Mouse (Mus musculus) lung, embryonic 16.5 days (tissue): Measurements from ENCODE around the gene Thap3. TPM values are rescaled to one million over a fixed set of nuclear protein-coding genes. Genes with fewer than 3 reads are reported as not detected.

ENCODE experiments used
- ATAC-seq: fragments of 200-750 bp; cut with Nextera tagmentation; 2 replicates; pipeline ENCODE4 v1.8.0; 2017; ENCODE audit warnings: low read depth, mild to moderate bottlenecking, moderate library complexity
- H3K27ac ChIP-seq: fragments of 300-500 bp; sonication (generic); 2 replicates; pipeline ENCODE4 v1.5.1; 2014; ENCODE audit warnings: mild to moderate bottlenecking, control low read depth, low read length
- H3K27me3 ChIP-seq: fragments of 300-500 bp; sonication (generic); 2 replicates; pipeline ENCODE4 v1.6.1; 2014; ENCODE audit warnings: low read depth, low read length, mixed read lengths; ENCODE audit not compliant: control insufficient read depth, insufficient read depth
- H3K36me3 ChIP-seq: fragments of 300-500 bp; sonication (generic); 2 replicates; pipeline ENCODE4 v1.6.1; 2014; ENCODE audit warnings: low read length; ENCODE audit not compliant: control insufficient read depth, insufficient read depth
- H3K4me1 ChIP-seq: fragments of 300-500 bp; sonication (generic); replicated peaks from 2 replicates; pipeline ENCODE4 v1.6.1; 2014; ENCODE audit warnings: low read length, mixed read lengths; ENCODE audit not compliant: control insufficient read depth, insufficient read depth
- H3K4me2 ChIP-seq: fragments of 300-500 bp; sonication (generic); 2 replicates; pipeline ENCODE4 v1.6.1; 2014; ENCODE audit warnings: low read depth, low read length, control low read depth
- H3K4me3 ChIP-seq: fragments of 300-500 bp; sonication (generic); 2 replicates; pipeline ENCODE4 v1.5.1; 2014; ENCODE audit warnings: mild to moderate bottlenecking, low read length, control low read depth
- H3K9ac ChIP-seq: fragments of 300-500 bp; sonication (generic); 2 replicates; pipeline ENCODE4 v1.6.1; 2014; ENCODE audit warnings: low read length, control low read depth
- H3K9me3 ChIP-seq: fragments of 300-500 bp; sonication (generic); 2 replicates; pipeline ENCODE4 v1.6.1; 2016; ENCODE audit warnings: low read length; ENCODE audit not compliant: control insufficient read depth
- WGBS: fragments of 180-500 bp; shearing (Covaris S2); extraction: QIAGEN DNeasy Blood & Tissue Kit; methylation state at CpG from one replicate; pipeline ENCODE4 v1.1.7; 2014; 5-methylcytosine and 5-hydroxymethylcytosine counted together
- polyA plus RNA-seq: library from polyadenylated mRNA; unstranded; fragments of >200 nt; fragmentation: Nextera tagmentation; extraction: Ambion mirVana; gene quantifications from 2 replicates; pipeline ENCODE4 v1.2.1, GENCODE M21; 2015

The Thap3 gene
- polyA plus RNA-seq, 1 experiment from 2014 or later, result 37.5 TPM

DNA sequence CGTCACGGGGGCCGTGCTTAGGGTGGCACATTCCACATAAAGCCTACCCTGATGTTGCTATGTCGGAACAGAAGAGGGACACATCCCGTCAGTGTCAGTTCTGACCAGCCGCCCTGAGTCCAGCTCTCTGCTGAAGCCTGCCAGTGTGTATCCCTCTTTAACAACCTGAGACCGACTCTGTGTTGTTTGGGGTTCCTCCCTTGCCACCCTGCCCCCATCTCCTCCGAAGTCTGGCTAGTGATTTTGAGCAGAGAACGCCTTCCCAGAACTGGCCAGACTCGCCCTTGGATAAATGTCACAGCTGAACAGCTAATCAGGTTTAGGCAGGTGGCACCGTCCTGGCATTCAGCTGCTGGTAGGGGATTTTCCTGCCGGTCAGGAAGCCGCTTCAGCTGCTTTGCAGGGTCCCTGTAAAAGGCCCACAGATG, 21.9 kb upstream of the Thap3 start:
- Histone ChIP-seq H3K27me3 (no peaks in the 10 kb centered on the region), H3K4me1 (peaks cover 36% of the 10 kb centered on the region), H3K4me3 (peak overlapping the region; percentile 79), H3K27ac (peak overlapping the region; percentile 96), H3K4me2 (peak overlapping the region; percentile 95), H3K9ac (peak overlapping the region; percentile 77), H3K36me3 (peaks cover 19% of the 10 kb centered on the region), H3K9me3 (no peaks in the 10 kb centered on the region)
- 10% methylated on average over 13 of the region's 13 CpGs for WGBS
- ATAC-seq, result no peak

DNA sequence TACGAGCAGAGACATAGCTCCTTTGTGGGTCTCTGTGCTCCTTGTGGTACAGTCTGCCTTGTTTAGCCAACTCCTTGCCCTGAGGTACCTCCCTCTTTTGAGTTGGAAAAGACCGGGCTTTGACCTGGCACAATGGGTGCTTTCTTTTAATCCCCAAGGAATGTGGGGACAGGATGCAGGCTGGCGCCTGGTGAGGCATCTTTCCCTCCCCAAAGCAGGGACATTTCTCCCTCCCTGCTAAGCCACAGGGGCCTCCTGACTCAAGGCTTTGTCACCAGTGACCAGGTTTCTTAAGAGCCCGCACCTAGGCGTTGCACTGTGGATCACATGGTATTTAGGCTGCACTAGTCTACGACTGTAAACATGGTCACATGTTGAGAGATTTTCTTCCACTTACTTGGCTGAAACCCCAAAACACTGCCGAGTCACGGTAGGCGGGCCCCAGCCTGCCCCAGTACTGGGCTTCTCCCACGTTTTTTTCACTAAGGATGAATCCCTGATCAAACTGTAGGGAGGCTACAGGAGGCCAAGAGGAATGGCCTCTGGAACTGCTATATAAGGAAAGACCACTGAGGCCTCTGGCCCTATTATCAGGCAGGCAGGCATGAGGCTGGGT, 21.4 kb upstream of the Thap3 start:
- H3K9me3 ChIP-seq, result no peaks in the 10 kb centered on the region
- H3K4me2 ChIP-seq, result peak overlapping the region; percentile 95
- ATAC-seq, result peak; percentile 5; the same call in 1 of the 2 replicates
- peak overlapping the region; percentile 77 for H3K9ac ChIP-seq
- WGBS, result 2% methylated on average over 10 of the region's 10 CpGs
- H3K36me3 ChIP-seq, result peaks cover 15% of the 10 kb centered on the region
- no peaks in the 10 kb centered on the region for H3K27me3 ChIP-seq
- H3K27ac ChIP-seq, result peak overlapping the region; percentile 96
- H3K4me1 ChIP-seq, result peaks cover 36% of the 10 kb centered on the region
- H3K4me3 ChIP-seq, result peak overlapping the region; percentile 79

DNA sequence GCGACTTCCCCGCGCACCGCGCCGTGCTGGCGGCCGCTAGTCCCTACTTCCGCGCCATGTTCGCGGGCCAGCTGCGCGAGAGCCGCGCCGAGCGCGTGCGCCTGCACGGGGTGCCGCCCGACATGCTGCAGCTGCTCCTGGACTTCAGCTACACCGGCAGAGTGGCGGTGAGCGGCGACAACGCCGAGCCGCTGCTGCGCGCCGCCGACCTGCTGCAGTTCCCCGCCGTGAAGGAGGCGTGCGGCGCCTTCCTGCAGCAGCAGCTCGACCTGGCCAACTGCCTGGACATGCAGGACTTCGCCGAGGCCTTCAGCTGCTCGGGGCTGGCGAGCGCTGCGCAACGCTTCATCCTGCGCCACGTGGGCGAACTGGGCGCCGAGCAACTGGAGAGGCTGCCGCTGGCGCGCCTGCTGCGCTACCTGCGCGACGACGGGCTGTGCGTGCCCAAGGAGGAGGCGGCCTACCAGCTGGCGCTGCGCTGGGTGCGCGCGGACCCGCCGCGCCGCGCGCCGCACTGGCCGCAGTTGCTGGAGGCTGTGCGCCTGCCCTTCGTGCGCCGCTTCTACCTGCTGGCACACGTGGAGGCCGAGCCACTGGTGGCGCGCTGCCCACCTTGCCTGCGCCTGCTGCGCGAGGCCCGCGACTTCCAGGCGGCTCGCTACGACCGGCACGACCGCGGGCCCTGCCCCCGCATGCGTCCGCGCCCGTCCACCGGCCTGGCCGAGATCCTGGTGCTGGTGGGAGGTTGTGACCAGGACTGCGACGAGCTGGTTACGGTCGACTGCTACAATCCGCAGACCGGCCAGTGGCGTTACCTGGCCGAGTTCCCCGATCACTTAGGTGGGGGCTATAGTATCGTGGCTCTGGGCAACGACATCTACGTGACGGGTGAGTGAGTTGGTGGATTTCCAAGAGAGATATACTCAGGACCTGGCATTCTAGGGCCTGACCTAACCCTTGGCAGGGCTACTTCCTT, 20.6 kb upstream of the Thap3 start:
- Histone ChIP-seq H3K4me2 (peak overlapping the region; percentile 95), H3K36me3 (peaks cover 8% of the 10 kb centered on the region; the same call in 1 of the 2 replicates), H3K9me3 (no peaks in the 10 kb centered on the region), H3K27me3 (no peaks in the 10 kb centered on the region), H3K9ac (peak overlapping the region; percentile 77), H3K27ac (peak overlapping the region; percentile 96), H3K4me1 (peaks cover 36% of the 10 kb centered on the region), H3K4me3 (peak overlapping the region; percentile 79)
- ATAC-seq, result peak; percentile 80
- under 1% methylated on average over 99 of the region's 115 CpGs for WGBS

DNA sequence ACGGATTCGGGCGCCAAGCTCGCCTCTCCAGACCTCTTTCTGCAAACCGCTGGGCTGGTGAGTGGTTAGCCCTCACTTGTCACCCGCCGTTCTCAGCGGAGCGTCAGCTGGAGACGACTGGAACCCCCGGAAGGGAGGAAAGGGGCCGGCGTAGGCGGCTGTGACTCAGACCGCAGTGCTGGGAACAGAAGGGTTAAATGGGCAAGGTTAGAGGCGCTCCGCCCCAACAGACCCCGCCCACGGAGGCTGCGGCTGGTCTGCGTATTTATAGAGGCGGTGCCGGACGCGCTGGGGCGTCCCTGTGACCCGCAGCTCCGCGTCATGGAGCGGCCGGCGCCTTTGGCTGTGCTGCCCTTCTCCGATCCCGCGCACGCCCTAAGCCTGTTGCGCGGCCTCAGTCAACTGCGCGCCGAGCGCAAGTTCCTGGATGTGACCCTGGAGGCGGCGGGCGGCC, 19.9 kb upstream of the Thap3 start, which contains the start of gene Klhl21:
Gene Klhl21, plus strand, starts transcription at position 182 of the 454 bp plus-strand sequence.
- peak; percentile 92 for ATAC-seq
- Histone ChIP-seq H3K27ac (peak within 1 kb of the TSS; percentile 96), H3K27me3 (no peaks in the 10 kb centered on the region), H3K4me3 (peak within 1 kb of the TSS; percentile 79), H3K36me3 (peaks cover 2% of the 10 kb centered on the region; the same call in 1 of the 2 replicates), H3K9me3 (no peaks in the 10 kb centered on the region), H3K9ac (peak within 1 kb of the TSS; percentile 77), H3K4me2 (peak within 1 kb of the TSS; percentile 95), H3K4me1 (peaks cover 36% of the 10 kb centered on the region)
- 0% methylated on average over 40 of the region's 45 CpGs for WGBS

DNA sequence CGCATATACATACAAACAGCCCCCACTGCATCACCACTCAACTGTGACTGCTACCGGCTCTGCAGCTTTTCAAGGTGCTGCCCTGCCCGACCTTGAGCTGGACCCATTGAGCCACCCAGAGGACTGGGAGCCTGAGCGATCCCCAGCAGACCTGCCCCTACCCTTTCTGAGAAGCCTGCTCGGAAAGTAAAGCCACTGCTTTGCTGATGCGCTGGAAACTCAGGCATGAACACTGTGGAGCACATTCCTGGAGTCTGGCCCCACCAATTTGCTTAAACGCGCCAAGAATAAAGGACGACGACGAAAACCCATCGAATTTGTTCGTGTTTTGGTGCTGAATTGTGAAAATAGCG, 19.3 kb upstream of the Thap3 start:
- ATAC-seq, result peak; percentile 3; the same call in 1 of the 2 replicates
- H3K4me3 ChIP-seq, result peak overlapping the region; percentile 79
- WGBS, result under 1% methylated on average over 14 of the region's 14 CpGs
- peak overlapping the region; percentile 96 for H3K27ac ChIP-seq
- H3K4me2 ChIP-seq, result peak overlapping the region; percentile 95
- peaks cover 2% of the 10 kb centered on the region; the same call in 1 of the 2 replicates for H3K36me3 ChIP-seq
- peaks cover 36% of the 10 kb centered on the region for H3K4me1 ChIP-seq
- no peaks in the 10 kb centered on the region for H3K9me3 ChIP-seq
- H3K9ac ChIP-seq, result peak overlapping the region; percentile 71
- no peaks in the 10 kb centered on the region for H3K27me3 ChIP-seq

DNA sequence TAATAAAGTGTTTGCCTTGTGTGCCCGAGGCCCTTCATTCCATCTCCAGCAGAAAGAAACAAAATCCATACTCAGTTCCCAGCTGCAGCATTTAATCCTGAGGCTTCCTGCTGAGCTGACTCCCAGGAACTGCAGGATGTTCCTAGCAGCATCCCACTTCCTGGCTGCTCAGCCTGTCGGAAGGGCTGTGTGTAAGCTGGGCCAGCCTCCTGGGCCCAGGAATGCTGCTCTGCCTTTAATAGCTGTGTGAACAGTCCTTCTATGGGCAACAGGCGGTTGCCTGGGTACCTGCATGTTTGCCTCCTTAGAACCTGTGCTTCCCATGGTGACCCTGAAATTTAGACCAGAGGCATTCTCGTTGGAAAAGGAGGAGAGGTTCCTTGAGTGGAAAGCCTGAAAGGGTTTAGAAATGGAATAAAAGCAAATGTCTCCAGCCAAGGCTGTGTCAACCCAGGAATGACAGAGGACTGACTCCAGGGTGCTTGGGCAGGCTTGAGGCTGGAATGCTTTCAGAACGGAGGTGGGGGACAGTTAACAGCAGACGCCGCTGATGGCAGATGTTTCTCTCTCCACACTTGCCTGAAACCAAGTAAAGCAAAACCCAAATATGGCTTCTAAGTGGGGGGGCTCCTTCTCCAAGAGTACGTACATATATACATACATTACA, 18.8 kb upstream of the Thap3 start:
- WGBS, result 6% methylated on average over 8 of the region's 8 CpGs
- no peak for ATAC-seq
- peak overlapping the region; percentile 79 for H3K4me3 ChIP-seq

DNA sequence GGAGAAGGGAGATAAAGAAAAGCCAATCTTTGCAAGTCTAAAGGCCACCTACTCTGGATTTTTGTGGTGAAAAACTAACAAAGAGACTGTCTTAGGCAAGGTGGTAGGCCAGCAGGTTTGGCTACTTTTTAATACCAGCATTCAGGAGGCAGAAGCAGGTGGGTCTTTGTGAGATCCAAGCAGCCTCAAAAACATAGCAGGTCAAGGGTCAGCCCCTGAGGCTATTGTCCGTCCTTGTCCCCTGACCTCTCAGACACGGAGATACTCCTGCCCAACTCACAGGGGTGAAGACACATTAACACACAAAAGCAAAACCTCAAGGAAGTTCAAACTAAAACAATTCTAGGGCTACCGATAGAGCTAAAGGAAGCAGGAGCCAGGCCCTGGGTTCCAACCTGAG, 18.0 kb upstream of the Thap3 start:
- Histone ChIP-seq H3K4me2 (no peak overlapping the region), H3K4me1 (peaks cover 30% of the 10 kb centered on the region), H3K27me3 (no peaks in the 10 kb centered on the region), H3K27ac (no peak overlapping the region; the same call in 1 of the 2 replicates), H3K4me3 (no peak overlapping the region), H3K9me3 (no peaks in the 10 kb centered on the region), H3K36me3 (no peaks in the 10 kb centered on the region), H3K9ac (no peak overlapping the region)
- ATAC-seq, result no peak
- WGBS, result 41% methylated on average over 3 of the region's 3 CpGs

More for the DNA sequence above, 18.8 kb upstream of the Thap3 start:
- H3K4me1 ChIP-seq, result peaks cover 36% of the 10 kb centered on the region
- H3K4me2 ChIP-seq, result peak overlapping the region; percentile 95
- H3K9ac ChIP-seq, result peak overlapping the region; percentile 71
- H3K27ac ChIP-seq, result peak overlapping the region; percentile 96
- no peaks in the 10 kb centered on the region for H3K9me3 ChIP-seq
- H3K27me3 ChIP-seq, result no peaks in the 10 kb centered on the region
- H3K36me3 ChIP-seq, result peaks cover 2% of the 10 kb centered on the region; the same call in 1 of the 2 replicates

DNA sequence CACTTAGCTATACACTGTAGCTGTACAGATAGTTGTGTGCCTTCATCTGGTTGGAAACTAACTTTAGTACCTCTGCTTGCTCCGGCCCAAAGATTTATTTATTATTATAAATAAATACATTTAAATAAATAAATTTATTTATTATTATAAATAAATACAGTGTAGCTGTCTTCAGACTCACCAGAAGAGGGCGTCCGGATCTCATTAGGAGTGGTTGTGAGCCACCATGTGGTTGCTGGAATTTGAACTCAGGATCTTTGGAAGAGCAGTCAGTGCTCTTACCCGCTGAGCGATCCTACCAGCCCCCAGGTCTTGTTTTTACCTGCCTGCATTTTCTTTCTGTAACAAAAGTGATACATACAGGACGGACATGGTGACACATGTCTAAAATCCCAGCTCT, 17.3 kb upstream of the Thap3 start:
- no peak overlapping the region for H3K4me3 ChIP-seq
- no peak overlapping the region for H3K4me2 ChIP-seq
- H3K9me3 ChIP-seq, result no peaks in the 10 kb centered on the region
- peaks cover 24% of the 10 kb centered on the region for H3K4me1 ChIP-seq
- 76% methylated on average over 6 of the region's 6 CpGs for WGBS
- H3K27ac ChIP-seq, result no peak overlapping the region
- ATAC-seq, result no peak
- H3K9ac ChIP-seq, result no peak overlapping the region
- H3K27me3 ChIP-seq, result no peaks in the 10 kb centered on the region
- no peaks in the 10 kb centered on the region for H3K36me3 ChIP-seq
